Mouse (Mus musculus) hindbrain, embryonic 12.5 days (tissue): ENCODE data around the gene Babam2. TPM values are rescaled to one million over a fixed set of nuclear protein-coding genes. Genes with fewer than 3 reads are reported as not detected.

Experiments used
- ATAC-seq: fragments of 200-750 bp; cut with Nextera tagmentation; 2 replicates; pipeline ENCODE4 v1.8.0; 2017; ENCODE audit warnings: moderate TSS enrichment; ENCODE audit not compliant: low FRiP score
- H3K27ac ChIP-seq: fragments of 300-500 bp; sonication (generic); 2 replicates; pipeline ENCODE4 v1.5.1; 2016; ENCODE audit warnings: mild to moderate bottlenecking
- H3K27me3 ChIP-seq: fragments of 300-500 bp; sonication (generic); 2 replicates; pipeline ENCODE4 v1.6.1; 2016; ENCODE audit warnings: mild to moderate bottlenecking
- H3K36me3 ChIP-seq: fragments of 300-500 bp; sonication (generic); 2 replicates; pipeline ENCODE4 v1.6.1; 2016; ENCODE audit warnings: mild to moderate bottlenecking
- H3K4me1 ChIP-seq: fragments of 300-500 bp; sonication (generic); 2 replicates; pipeline ENCODE4 v1.6.1; 2016
- H3K4me2 ChIP-seq: fragments of 300-500 bp; sonication (generic); replicated peaks from 2 replicates; pipeline ENCODE4 v1.6.1; 2016; ENCODE audit warnings: mild to moderate bottlenecking
- H3K4me3 ChIP-seq: fragments of 300-500 bp; sonication (generic); 2 replicates; pipeline ENCODE4 v1.5.1; 2016; ENCODE audit warnings: mild to moderate bottlenecking
- H3K9ac ChIP-seq: fragments of 300-500 bp; sonication (generic); 2 replicates; pipeline ENCODE4 v1.6.1; 2016; ENCODE audit warnings: mild to moderate bottlenecking, moderate library complexity
- H3K9me3 ChIP-seq: fragments of 300-500 bp; sonication (generic); replicated peaks from 2 replicates; pipeline ENCODE4 v1.6.1; 2016; ENCODE audit warnings: mild to moderate bottlenecking
- WGBS: fragments of 180-500 bp; shearing (Covaris S2); methylation state at CpG from one replicate; pipeline ENCODE4 v1.1.7; 2016; 5-methylcytosine and 5-hydroxymethylcytosine counted together
- polyA plus RNA-seq: library from polyadenylated mRNA; unstranded; fragments of >200 nt; fragmentation: Nextera tagmentation; extraction: Ambion mirVana; gene quantifications from 2 replicates; pipeline ENCODE4 v1.2.1, GENCODE M21; 2016

The Babam2 gene
- polyA plus RNA-seq, 1 experiment from 2014 or later = 45.2 TPM

- no peak overlapping the region for H3K4me2 ChIP-seq
- ATAC-seq = no peak
- no peak overlapping the region for H3K9ac ChIP-seq
- H3K27ac ChIP-seq = no peak overlapping the region
- H3K4me1 ChIP-seq = peaks cover 5% of the 10 kb centered on the region
- 84% methylated on average over 6 of the region's 6 CpGs for WGBS
- no peaks in the 10 kb centered on the region for H3K36me3 ChIP-seq
- no peaks in the 10 kb centered on the region for H3K27me3 ChIP-seq
- H3K9me3 ChIP-seq = no peaks in the 10 kb centered on the region
- H3K4me3 ChIP-seq = no peak overlapping the region
Measured at GRCm38 (mm10) chr5:32102971-32103431, 405.5 kb downstream of the Babam2 start.

GRCm38 (mm10) chr5:32103545-32103944 is 406.1 kb downstream of the Babam2 start:
- WGBS = 94% methylated on average over 1 of the region's 1 CpGs
- H3K4me2 ChIP-seq = no peak overlapping the region
- H3K9me3 ChIP-seq = no peaks in the 10 kb centered on the region
- H3K4me3 ChIP-seq = no peak overlapping the region
- H3K27me3 ChIP-seq = no peaks in the 10 kb centered on the region
- no peak overlapping the region for H3K9ac ChIP-seq
- no peak for ATAC-seq
- H3K36me3 ChIP-seq = no peaks in the 10 kb centered on the region
- H3K4me1 ChIP-seq = peaks cover 5% of the 10 kb centered on the region
- no peak overlapping the region for H3K27ac ChIP-seq

- 88% methylated on average over 12 of the region's 12 CpGs for WGBS
- Histone ChIP-seq H3K36me3 (no peaks in the 10 kb centered on the region), H3K4me3 (no peak overlapping the region), H3K9ac (no peak overlapping the region), H3K4me2 (no peak overlapping the region), H3K27ac (no peak overlapping the region), H3K27me3 (no peaks in the 10 kb centered on the region), H3K9me3 (no peaks in the 10 kb centered on the region), H3K4me1 (peaks cover 5% of the 10 kb centered on the region)
- ATAC-seq = no peak
Measured at GRCm38 (mm10) chr5:32104119-32104990, 406.9 kb downstream of the Babam2 start.

GRCm38 (mm10) chr5:32106473-32107140 is 409.1 kb downstream of the Babam2 start:
- no peak for ATAC-seq
- H3K9me3 ChIP-seq = no peaks in the 10 kb centered on the region
- H3K4me1 ChIP-seq = peaks cover 5% of the 10 kb centered on the region
- H3K4me3 ChIP-seq = no peak overlapping the region
- no peak overlapping the region for H3K4me2 ChIP-seq
- no peak overlapping the region for H3K9ac ChIP-seq
- 91% methylated on average over 5 of the region's 5 CpGs for WGBS
- H3K36me3 ChIP-seq = no peaks in the 10 kb centered on the region
- H3K27me3 ChIP-seq = no peaks in the 10 kb centered on the region
- H3K27ac ChIP-seq = no peak overlapping the region

- no peaks in the 10 kb centered on the region for H3K27me3 ChIP-seq
- no peak overlapping the region for H3K4me2 ChIP-seq
- H3K4me3 ChIP-seq = no peak overlapping the region
- H3K27ac ChIP-seq = no peak overlapping the region
- no peaks in the 10 kb centered on the region for H3K36me3 ChIP-seq
- H3K9me3 ChIP-seq = no peaks in the 10 kb centered on the region
- 82% methylated on average over 4 of the region's 4 CpGs for WGBS
- ATAC-seq = no peak
- H3K4me1 ChIP-seq = no peaks in the 10 kb centered on the region
- H3K9ac ChIP-seq = no peak overlapping the region
Measured at GRCm38 (mm10) chr5:32110651-32111050, 413.2 kb downstream of the Babam2 start.

- no peaks in the 10 kb centered on the region for H3K4me1 ChIP-seq
- no peaks in the 10 kb centered on the region for H3K27me3 ChIP-seq
- no peak for ATAC-seq
- no peaks in the 10 kb centered on the region for H3K9me3 ChIP-seq
- H3K36me3 ChIP-seq = no peaks in the 10 kb centered on the region
- H3K9ac ChIP-seq = no peak overlapping the region
- WGBS = 83% methylated on average over 7 of the region's 7 CpGs
- H3K27ac ChIP-seq = no peak overlapping the region
- H3K4me2 ChIP-seq = no peak overlapping the region
- no peak overlapping the region for H3K4me3 ChIP-seq
Measured at GRCm38 (mm10) chr5:32112206-32112916, 414.9 kb downstream of the Babam2 start.

GRCm38 (mm10) chr5:32120901-32121376 is 423.5 kb downstream of the Babam2 start:
- no peak overlapping the region for H3K4me2 ChIP-seq
- no peaks in the 10 kb centered on the region for H3K36me3 ChIP-seq
- 49% methylated on average over 10 of the region's 11 CpGs for WGBS
- H3K9me3 ChIP-seq = no peaks in the 10 kb centered on the region
- peaks cover 7% of the 10 kb centered on the region; the same call in 1 of the 2 replicates for H3K4me1 ChIP-seq
- no peak overlapping the region for H3K9ac ChIP-seq
- ATAC-seq = no peak
- H3K27ac ChIP-seq = no peak overlapping the region
- H3K27me3 ChIP-seq = no peaks in the 10 kb centered on the region
- H3K4me3 ChIP-seq = no peak overlapping the region

GRCm38 (mm10) chr5:32121936-32122335 is 424.5 kb downstream of the Babam2 start:
- no peak for ATAC-seq
- Histone ChIP-seq H3K4me1 (peaks cover 7% of the 10 kb centered on the region; the same call in 1 of the 2 replicates), H3K27ac (no peak overlapping the region), H3K9ac (no peak overlapping the region), H3K4me2 (no peak overlapping the region), H3K36me3 (no peaks in the 10 kb centered on the region), H3K4me3 (no peak overlapping the region), H3K9me3 (no peaks in the 10 kb centered on the region), H3K27me3 (no peaks in the 10 kb centered on the region)
- 84% methylated on average over 6 of the region's 6 CpGs for WGBS

GRCm38 (mm10) chr5:32122363-32122762 is 424.9 kb downstream of the Babam2 start:
- no peak overlapping the region for H3K9ac ChIP-seq
- H3K27me3 ChIP-seq = no peaks in the 10 kb centered on the region
- no peaks in the 10 kb centered on the region for H3K9me3 ChIP-seq
- ATAC-seq = no peak
- WGBS = 85% methylated on average over 5 of the region's 5 CpGs
- no peaks in the 10 kb centered on the region for H3K36me3 ChIP-seq
- no peak overlapping the region for H3K4me3 ChIP-seq
- H3K4me2 ChIP-seq = no peak overlapping the region
- H3K27ac ChIP-seq = no peak overlapping the region
- H3K4me1 ChIP-seq = peaks cover 7% of the 10 kb centered on the region; the same call in 1 of the 2 replicates

- Histone ChIP-seq H3K27ac (no peak overlapping the region), H3K9me3 (no peaks in the 10 kb centered on the region), H3K4me3 (no peak overlapping the region), H3K4me2 (no peak overlapping the region), H3K27me3 (peaks cover 5% of the 10 kb centered on the region; the same call in 1 of the 2 replicates), H3K36me3 (no peaks in the 10 kb centered on the region), H3K9ac (no peak overlapping the region), H3K4me1 (peaks cover 7% of the 10 kb centered on the region; the same call in 1 of the 2 replicates)
- 86% methylated on average over 6 of the region's 6 CpGs for WGBS
- no peak for ATAC-seq
Measured at GRCm38 (mm10) chr5:32124957-32125356, 427.5 kb downstream of the Babam2 start.

- H3K27me3 ChIP-seq = peaks cover 26% of the 10 kb centered on the region
- no peak overlapping the region for H3K27ac ChIP-seq
- H3K4me2 ChIP-seq = no peak overlapping the region
- no peak overlapping the region for H3K9ac ChIP-seq
- H3K4me3 ChIP-seq = no peak overlapping the region
- 53% methylated on average over 3 of the region's 3 CpGs for WGBS
- no peak for ATAC-seq
- no peaks in the 10 kb centered on the region for H3K4me1 ChIP-seq
- no peaks in the 10 kb centered on the region for H3K36me3 ChIP-seq
- H3K9me3 ChIP-seq = no peaks in the 10 kb centered on the region
Measured at GRCm38 (mm10) chr5:32127226-32127625, 429.7 kb downstream of the Babam2 start.

GRCm38 (mm10) chr5:32127927-32128326 is 430.4 kb downstream of the Babam2 start:
- peaks cover 1% of the 10 kb centered on the region; the same call in 1 of the 2 replicates for H3K4me1 ChIP-seq
- H3K27me3 ChIP-seq = peaks cover 33% of the 10 kb centered on the region
- H3K9ac ChIP-seq = no peak overlapping the region
- no peaks in the 10 kb centered on the region for H3K36me3 ChIP-seq
- no peaks in the 10 kb centered on the region for H3K9me3 ChIP-seq
- 67% methylated on average over 3 of the region's 3 CpGs for WGBS
- no peak overlapping the region for H3K4me2 ChIP-seq
- ATAC-seq = no peak
- no peak overlapping the region for H3K4me3 ChIP-seq
- no peak overlapping the region for H3K27ac ChIP-seq
